Mouse (Mus musculus): Measurements from ENCODE around the gene Tmem39a.

DNA sequence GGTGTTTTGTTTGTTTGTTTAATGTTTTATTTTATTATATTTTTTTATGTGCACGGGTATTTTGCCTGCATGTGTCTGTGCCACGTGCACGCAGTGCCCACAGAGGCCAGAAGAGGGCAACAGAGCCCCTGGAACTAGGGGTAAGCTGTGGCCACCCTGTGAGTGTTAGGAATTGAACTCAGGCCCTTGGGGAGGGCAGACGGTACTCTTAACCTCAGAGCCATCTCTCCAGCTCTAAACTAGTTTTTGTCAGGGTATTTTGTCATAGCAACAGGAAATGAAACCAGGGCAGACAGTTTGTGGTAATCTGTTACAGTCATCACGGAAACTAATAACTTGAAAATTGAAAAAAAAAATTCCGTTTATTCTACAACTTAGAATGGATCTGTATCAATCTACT is 73.6 kb downstream of the Tmem39a start:
- TF ChIP-seq CTCF (IDR thresholded peaks at IDR 0.05; ENCODE audit: borderline replicate concordance, insufficient read depth, low read length) = peak; percentile 81; the same call in 1 of the 2 replicates
- no peak for TF ChIP-seq POLR2A (IDR thresholded peaks at IDR 0.05; ENCODE audit: low read depth, low read length)
